Mouse (Mus musculus) testis, postnatal 10 days (tissue): ENCODE data around the gene 9330159F19Rik.

ENCODE experiments used
- DNase-seq: peaks from one replicate; pipeline ENCODE4 v3.0.0; 2021; ENCODE audit warnings: low spot score

Gene 9330159F19Rik

DNA sequence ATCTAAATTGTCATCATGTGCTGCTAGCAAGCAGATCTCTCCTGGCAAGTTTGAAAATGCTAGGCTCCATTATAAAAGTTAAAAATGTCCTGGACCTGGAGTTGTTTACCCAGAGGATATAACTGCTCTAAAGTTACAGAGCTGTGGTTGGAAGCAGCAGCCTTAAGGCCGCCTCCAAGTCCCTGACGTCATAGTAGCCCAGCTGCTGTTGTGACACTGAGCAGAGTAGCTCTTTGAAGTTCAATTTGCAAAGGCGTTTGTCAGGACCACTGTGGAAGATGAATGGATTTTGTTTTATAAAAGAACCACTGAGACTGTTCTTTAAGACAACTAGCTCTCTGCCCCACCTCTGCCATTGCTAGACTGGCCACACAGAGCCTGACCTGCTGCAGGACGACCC is at the start of gene 9330159F19Rik:
TSS of gene 9330159F19Rik (plus strand) at position 154 of the 400 bp plus-strand sequence.
- peak; percentile 42 for DNase-seq

DNA sequence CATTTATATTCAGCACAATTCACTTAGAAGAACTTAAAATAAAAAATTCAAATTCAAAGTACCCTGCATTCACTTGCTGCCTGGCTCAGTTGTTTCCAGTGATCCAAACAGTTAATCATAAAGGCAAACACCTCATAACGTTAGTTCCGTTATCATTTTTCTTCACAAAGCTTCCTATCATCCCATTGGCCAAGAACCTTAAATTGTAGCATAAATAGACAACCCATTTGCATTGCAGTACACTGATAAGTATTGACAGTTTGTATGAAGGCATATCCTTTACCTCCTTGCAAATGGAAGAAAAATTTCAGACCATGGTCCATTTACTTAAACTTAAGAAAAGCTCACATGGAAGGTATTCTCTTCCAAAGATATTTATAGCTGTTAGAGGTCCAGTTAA is 49.7 kb upstream of the 9330159F19Rik start:
- no peak for DNase-seq

DNA sequence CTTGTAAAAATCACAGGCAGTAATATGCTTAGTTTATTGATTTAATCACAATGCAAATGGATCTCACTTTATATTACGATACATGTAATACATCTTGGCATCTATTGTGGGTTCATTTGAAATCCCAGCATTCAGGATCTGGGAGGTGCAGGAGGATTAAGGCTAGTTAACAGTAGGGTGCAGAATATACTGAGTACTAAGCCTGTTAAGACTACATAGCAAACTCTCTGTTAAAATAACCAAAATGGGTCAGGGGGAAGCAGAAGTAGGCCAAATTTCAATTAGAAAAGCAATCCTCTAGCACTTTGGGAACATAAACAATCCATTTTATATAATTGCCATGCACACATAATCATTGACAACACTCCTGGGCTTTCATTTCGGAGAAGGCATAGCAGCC is 37.6 kb upstream of the 9330159F19Rik start:
- DNase-seq = no peak

DNA sequence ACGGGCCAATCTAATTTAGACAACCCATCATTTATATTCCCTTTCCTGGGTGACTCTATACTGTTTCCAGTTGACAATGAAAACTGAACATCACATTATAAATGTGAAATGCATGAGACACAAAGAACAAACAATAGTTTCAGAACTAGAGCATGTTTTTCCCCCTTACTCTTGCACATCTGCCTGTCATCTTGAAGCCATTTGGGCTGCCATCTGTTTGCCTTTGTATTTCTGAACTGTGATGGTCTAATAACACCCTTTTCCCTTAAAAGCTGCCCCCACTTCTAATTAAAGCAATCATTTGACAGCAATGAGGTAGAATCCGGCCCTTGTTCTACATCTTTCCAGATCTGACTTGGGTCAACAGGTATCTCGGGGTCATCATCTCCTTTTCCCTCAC is 35.8 kb upstream of the 9330159F19Rik start:
- DNase-seq = no peak

DNA sequence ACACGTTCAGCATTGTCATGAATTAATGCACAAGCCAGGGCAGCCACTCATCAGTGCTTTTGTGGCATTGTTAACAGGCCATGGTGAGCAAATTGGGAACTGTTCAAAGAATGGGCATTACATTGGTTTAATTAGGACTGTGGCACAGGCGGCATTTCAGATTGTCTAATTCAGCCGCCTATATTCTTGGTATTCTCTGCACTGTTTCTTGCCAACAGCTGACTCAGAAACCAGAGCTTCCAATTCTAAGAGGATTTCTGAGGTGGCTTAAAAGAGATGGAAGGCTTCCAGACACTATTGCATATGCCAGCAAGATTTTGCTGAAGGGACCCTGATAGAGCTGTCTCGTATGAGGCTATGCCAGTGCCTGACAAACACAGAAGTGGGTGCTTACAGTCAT is 34.5 kb upstream of the 9330159F19Rik start:
- DNase-seq = no peak

DNA sequence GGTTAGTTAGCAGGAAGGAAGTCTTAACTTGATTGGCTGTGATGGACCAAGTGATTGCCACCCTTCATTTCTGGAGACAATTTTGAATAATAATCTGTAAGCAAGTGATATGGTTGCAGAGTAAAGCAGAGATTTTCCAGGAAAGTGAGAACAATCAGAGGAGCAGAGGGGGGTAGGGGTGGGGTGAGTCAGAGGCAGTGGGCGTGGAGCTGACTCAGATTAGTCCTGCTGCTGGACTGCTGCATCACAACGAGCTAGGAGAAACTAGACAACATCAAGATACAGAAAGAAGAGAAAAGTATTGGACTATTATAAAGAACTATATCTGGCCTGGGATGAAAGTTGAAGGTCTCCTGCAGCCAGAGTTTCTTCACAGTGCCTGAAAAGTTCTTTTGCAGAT is 33.4 kb upstream of the 9330159F19Rik start:
- no peak for DNase-seq

DNA sequence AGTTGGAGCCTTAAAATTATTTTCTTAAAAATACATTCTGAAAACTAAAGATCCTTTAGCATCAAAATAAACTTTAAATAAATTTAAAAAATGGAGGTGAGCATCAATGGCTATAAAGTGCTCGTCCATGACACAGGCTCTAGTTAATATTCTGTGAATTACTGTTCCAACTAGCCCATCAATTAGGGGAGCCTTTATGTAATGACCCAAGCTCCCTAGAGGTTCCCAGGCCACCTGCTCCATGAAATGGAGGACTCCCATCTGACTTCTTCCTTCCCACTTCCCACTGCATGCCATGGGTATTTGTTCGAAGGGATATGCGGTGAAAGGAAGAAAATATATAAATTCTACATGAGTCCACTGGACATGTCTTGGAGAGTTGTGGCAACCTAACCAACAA is 31.2 kb upstream of the 9330159F19Rik start:
- DNase-seq = no peak

DNA sequence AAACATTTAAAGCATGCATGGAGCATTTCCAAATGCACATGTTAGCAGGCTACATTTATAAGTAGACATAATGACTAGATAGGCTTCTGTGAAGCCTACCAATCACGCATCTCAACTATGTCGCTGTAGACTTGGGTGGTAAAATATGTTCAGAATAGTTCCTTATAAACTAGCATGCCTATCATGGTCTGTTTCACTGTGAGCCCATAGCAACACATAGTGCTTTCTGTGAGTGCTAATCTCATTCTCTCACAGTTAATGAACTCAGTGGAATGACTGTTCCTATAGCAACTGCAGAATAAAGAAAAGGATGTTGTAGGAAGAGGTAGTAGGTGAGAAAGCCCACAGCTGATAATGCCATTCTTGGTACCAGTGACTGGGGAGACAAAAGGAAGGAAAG is 30.4 kb upstream of the 9330159F19Rik start:
- DNase-seq = no peak

DNA sequence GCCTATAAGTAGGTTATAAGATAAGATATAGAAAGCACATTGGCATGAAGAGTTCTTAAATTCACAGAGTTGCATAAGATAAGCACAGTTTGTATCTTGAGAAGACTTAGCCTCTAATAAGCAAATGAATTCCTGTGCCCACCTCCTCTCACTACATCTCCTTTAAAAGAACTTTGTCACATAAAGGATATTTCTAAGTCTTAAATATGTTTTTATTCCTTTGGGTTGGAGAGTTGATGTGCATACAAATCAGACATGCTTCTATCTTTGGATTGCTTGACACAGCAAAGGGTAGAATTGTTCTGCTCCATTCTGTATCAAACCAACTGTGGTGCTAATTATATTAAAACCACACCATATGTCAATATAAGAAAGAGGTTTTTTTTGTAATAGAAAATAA is 17.6 kb upstream of the 9330159F19Rik start:
- DNase-seq = no peak

DNA sequence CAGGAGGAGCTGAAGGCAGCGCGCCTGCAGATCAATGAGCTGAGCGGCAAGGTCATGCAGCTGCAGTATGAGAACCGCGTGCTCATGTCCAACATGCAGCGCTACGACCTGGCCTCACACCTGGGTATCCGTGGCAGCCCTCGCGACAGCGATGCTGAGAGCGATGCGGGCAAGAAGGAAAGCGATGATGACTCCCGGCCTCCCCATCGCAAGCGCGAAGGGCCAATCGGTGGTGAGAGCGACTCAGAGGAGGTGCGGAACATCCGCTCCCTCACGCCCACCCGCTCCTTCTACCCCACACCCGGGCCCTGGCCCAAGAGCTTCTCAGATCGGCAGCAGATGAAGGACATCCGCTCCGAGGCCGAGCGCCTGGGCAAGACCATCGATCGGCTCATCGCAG is 14.6 kb upstream of the 9330159F19Rik start:
- peak; percentile 37 for DNase-seq

DNA sequence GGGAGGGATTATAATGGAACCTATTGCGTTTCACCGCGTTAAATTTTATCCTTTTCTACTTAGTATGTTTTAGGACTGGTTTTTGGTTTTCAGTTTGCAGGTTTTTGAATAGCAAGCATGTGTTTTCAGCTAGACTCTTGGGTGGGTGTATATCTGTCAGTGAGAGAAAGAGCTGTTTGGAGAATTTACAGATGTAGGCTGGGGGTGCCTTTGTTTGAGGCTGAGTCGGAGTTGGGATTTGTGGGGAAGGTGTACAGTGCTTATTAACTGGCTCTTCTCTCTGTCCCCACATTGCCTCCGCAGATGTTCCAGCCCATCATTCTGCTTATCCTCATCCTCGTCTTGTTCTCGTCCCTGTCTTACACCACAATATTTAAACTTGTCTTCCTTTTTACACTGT is 12.8 kb upstream of the 9330159F19Rik start, which contains the start of gene Gm49353:
TSS of gene Gm49353 (plus strand) at position 313 of the 400 bp plus-strand sequence.
- DNase-seq = no peak

DNA sequence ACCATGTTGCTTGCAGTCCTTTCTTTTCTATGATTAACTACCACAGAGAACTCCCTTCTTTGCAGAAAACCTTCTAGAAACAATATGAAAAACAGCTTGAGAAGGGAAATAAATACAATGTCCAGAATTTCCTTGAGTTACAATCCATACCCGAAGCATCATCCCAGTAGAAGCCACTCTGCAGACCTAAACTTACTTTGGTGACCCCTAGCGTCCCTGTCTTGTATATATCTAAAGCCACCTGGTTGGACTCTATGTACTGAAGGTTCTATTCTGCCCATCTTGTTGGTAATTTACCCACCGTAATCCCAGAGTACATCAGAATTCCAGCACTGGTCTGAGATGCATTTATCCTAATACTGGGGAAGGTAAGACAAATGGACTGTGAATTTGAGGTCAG is 11.6 kb upstream of the 9330159F19Rik start:
- no peak for DNase-seq

DNA sequence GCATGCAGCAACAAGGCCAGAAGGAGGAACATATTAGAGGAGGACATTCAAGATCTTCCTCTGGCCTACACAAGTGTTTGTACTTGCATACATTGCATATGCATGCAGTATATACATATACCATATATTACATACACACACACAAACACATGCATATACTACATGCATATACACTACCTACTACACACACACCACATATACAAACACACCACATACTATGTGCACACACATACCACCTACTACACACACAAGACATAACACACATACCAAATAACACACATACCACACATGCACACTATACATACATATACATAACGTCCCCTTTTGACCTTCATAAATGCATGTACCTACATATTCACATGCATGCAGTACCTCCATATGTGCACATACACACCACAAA is 10.8 kb upstream of the 9330159F19Rik start:
- no peak for DNase-seq

DNA sequence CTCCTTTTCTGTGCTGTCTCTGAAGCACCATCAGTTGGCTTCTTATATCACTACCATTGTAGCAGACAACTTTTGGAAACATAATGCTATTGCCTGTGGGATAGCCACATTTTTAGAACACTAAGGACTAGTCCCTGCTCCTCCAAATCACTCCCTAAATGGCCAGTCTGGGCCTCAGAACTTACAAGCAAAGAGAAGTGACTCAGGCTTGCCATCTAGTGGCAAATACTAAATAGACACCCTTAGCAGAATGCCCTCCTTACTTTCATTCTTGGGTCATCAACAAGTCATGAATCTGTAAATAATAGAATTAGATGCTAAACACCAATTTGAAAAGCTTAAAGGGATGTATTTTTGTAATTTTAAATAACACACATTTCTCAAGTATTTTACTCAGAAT is 4.7 kb upstream of the 9330159F19Rik start:
- peak; percentile 41 for DNase-seq

DNA sequence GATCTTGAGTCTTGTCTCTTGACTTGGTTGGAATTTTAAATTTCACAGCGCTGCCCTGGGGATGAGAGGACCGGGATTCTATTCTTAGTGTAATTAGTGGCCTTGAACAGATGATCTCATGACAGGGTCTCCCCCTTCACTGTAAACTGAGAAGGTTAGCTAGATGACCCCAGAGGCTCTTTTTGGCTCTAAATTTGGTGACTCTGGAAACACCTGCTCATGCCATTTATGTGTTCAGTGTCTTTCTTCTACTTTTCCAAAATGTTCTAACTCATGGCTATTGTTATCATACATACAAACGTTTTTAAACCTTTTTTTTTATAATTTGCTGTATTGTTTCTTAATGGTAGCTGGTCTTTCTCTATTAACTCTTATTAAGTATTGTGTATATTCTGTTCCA is 2.7 kb upstream of the 9330159F19Rik start:
- DNase-seq = no peak

DNA sequence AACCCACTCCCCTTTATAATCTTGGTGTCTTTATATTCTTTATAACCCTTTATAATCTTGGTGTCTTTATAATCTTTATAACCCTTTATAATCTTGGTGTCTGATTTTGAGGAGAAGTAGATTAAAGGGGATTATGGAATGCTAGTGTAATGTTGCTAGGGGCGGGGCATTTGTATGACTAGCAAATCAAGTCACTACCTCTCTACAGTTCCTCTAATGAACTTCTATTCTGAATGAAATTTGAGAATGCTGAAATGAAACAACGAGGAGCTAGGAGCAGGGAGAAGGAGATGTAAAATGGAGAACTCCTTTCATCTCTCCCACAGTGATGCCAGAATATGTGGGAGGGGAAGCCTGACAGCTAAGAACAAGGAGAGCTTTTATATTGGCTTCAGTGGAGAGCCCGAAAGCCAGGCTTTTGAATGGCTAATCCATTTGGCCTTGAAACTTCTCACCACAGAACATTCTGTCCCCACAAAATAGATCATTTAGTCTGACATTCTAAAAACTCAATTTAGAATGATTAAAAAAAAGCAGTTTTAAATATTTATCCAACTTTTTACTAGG is 2.2 kb downstream of the 9330159F19Rik start:
- DNase-seq = peak; percentile 43

DNA sequence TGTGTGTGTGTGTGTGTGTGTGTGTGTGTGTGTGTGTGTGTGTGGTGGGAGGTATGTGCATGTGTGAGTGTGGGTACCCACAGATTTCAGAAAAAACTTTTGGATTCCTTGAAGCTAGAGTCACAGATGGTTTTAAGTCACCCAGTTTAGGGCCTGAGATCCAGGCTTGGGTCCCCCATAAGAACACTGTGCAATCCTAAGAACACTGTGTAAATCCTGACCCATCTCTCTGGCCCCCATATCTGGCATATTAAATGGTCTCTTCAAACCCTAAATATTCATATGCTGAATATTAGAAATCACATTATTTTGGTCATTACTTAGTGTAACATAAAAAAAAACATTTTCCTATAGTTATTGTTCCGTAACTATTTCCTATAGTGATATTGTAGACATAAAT is 5.6 kb downstream of the 9330159F19Rik start:
- no peak for DNase-seq

DNA sequence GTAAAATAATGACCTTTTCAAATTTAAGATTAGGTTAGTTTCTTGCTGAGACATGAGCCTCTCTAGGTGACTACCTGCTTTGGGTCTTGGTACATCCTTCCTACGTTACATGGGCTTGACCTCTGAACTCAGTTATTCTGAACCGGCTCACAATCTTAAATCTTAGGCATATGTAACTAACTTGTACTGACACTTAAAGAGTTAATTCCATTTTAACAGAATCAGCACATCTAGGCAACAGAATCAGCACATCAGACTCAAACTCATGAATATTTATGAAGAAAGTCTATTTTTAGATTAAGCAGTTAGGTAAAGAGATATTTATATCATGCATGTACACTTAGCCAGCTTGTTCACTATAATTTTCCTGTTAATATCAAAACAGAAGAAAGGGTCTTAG is 6.0 kb downstream of the 9330159F19Rik start:
- DNase-seq = no peak

DNA sequence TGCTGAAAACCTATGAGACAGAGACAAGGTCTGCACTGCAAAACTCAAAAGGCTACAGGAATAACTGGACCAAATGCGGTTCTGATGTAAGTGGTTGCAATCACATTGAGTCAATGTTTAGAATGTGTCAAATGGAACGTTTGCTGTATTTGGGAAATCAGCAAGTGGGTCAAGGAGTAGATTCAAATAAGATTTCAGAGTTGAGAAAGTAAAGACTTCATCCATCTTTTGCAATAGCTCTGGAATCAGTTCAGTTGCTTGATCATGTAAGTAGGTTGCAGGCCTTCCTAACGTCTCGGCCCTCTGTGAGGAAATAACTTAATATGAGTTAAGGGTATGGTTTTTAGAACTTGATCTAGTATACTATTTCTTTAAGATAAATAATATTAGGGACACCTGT is 13.9 kb downstream of the 9330159F19Rik start:
- DNase-seq = no peak

DNA sequence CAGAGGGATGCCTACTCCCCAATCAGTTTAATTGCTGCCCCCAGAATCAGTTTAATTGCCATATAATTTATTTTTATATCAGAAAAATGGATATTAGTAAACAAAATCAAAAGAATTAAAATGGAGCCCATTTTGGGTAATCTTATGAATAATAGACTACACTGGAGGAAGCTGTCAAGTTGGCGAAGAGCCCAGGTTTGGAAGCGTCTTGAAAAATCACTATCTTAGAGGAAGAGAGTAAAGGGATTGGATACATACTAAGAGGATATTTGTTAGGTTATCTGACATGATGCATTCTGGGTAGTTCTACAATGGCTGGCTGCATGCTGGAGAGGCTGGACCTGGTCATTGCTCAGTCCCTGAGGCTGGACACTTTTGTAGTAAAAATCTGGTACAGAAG is 19.8 kb downstream of the 9330159F19Rik start:
- DNase-seq = no peak
